Mouse (Mus musculus): Measurements from ENCODE around the gene 2310011J03Rik.

2310011J03Rik gene

DNA sequence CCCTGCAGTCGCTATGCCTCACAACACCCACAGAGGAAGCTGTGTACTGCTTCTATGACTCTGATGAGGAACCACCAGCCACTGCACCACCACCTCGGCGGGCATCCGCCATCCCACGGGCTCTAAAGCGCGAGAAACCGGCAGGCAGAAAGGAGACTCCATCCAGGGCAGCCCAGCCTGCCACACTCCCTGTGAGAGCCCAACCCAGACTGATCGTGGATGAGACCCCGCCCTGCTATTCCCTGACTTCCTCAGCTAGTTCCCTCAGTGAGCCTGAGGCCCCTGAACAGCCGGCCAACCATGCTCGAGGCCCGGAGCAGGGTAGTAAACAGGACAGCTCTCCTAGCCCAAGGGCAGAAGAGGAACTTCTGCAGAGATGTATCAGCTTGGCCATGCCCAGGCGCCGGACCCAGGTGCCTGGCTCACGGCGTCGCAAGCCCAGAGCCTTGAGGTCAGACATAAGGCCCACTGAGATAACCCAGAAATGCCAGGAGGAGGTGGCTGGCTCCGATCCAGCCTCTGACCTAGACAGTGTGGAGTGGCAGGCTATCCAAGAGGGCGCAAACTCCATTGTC lies 6.6 kb downstream of the 2310011J03Rik start:
- POLR2A ChIA-PET: interaction anchor here (0.6 to 10.1 kb wide), 22 partner anchors 9 to 146 kb away, joined by 3 to 143 read pairs (median 4); partner anchors contain the start of genes Rps15 (in 3 of the 4), Apc2 (in 2 of the 4), Pcsk4 (in 2 of the 4) and Reep6 (in 2 of the 4)
- CTCF ChIA-PET: interaction anchor here (0.5 to 2.9 kb wide), 12 partner anchors 10 to 173 kb away, joined by 3 to 10 read pairs (median 4); partner anchors contain the start of genes Apc2 (in 2 of the 4), Pcsk4 (in 1 of the 4) and Reep6 (in 1 of the 4)

DNA sequence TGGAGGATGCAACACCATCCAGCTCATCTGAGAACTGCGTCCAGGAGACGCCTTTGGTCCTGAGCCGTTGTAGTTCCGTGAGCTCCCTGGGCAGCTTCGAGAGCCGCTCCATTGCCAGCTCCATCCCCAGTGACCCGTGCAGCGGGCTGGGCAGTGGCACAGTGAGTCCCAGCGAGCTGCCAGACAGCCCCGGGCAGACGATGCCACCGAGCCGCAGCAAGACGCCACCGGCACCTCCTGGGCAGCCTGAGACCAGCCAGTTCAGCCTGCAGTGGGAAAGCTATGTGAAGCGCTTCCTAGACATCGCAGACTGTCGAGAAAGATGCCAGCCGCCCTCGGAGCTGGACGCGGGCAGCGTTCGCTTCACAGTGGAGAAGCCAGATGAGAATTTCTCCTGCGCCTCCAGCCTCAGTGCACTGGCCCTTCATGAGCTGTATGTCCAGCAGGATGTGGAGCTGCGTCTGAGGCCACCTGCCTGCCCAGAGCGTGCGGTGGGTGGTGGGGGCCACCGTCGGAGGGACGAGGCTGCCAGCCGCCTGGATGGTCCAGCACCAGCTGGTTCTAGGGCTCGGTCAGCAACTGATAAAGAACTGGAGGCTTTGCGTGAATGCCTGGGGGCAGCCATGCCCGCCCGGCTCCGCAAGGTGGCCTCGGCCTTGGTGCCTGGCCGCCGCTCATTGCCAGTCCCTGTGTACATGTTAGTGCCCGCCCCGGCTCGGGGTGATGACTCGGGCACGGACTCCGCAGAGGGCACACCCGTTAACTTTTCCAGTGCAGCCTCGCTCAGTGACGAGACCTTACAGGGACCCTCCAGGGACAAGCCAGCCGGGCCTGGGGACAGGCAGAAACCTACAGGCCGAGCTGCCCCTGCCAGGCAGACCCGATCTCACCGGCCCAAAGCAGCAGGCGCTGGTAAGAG lies 7.5 kb downstream of the 2310011J03Rik start:
- CTCF ChIA-PET: interaction anchor here in 3 of 4 experiments (0.6 to 2.9 kb wide), 15 partner anchors 16 to 193 kb away, joined by 3 to 10 read pairs (median 3); partner anchors contain the start of genes Apc2 (in 2 of the 3), Pcsk4 (in 1 of the 3) and Reep6 (in 1 of the 3)
- POLR2A ChIA-PET: interaction anchor here in 3 of 4 experiments (0.5 to 10.1 kb wide), 36 partner anchors 8 to 605 kb away, joined by 3 to 143 read pairs (median 4); partner anchors contain the start of genes Rps15 (in 3 of the 3), Apc2 (in 2 of the 3), Dazap1 (in 2 of the 3) and Pcsk4 (in 2 of the 3)

DNA sequence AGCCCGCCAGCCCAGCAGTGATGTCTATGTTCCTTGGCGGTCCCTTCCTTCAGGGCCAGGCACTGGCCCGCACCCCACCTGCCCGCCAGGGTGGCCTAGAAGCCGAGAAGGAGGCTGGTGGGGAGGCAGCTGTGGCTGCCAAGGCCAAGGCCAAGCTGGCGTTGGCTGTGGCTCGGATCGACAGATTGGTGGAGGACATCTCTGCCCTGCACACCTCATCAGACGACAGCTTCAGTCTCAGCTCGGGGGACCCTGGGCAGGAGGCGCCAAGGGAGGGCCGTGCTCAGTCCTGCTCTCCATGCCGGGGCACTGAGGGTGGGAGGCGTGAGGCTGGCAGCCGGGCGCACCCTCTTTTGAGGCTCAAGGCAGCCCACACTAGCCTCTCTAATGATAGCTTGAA lies 8.8 kb downstream of the 2310011J03Rik start:
- ChIA-PET POLR2A (interaction anchor here in 3 of 4 experiments (0.6 to 10.1 kb wide), 16 partner anchors 12 to 324 kb away, joined by 3 to 143 read pairs (median 4); partner anchors contain the start of genes Apc2 (in 2 of the 3), Pcsk4 (in 2 of the 3), Reep6 (in 2 of the 3) and Rps15 (in 2 of the 3)), CTCF (interaction anchor here in 3 of 4 experiments (0.5 to 2.9 kb wide), 9 partner anchors 15 to 570 kb away, joined by 3 to 10 read pairs (median 4); partner anchors contain the start of gene Apc2 (in 1 of the 3))

DNA sequence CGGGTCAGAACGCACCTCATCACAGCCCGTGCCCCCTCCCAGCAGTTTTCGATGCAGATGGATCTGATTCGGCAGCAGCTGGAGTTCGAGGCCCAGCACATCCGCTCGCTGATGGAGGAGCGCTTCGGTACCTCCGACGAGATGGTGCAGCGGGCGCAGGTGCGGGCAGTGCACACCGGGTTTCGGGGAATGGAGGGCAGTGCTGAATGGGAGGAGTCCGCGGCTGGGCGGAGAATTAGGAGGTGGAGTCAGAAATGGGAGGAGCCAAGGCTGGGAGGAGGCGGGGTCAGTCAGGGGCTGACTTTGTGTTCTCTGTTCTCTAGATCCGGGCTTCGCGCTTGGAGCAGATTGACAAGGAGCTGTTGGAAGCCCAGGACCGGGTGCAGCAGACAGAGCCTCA lies 15.5 kb downstream of the 2310011J03Rik start:
- ChIA-PET CTCF (interaction anchor here in 3 of 4 experiments (0.6 to 1.6 kb wide), 16 partner anchors 10 to 577 kb away, joined by 3 to 14 read pairs (median 4); partner anchors contain the start of genes Adamtsl5 (in 1 of the 3), Apc2 (in 1 of the 3), Pcsk4 (in 1 of the 3) and Reep6 (in 1 of the 3)), POLR2A (interaction anchor here (0.6 to 3.0 kb wide), 40 partner anchors 8 to 1179 kb away, joined by 3 to 76 read pairs (median 4); partner anchors contain the start of genes Rps15 (in 4 of the 4), Apc2 (in 3 of the 4), Pcsk4 (in 2 of the 4) and Reep6 (in 2 of the 4))

DNA sequence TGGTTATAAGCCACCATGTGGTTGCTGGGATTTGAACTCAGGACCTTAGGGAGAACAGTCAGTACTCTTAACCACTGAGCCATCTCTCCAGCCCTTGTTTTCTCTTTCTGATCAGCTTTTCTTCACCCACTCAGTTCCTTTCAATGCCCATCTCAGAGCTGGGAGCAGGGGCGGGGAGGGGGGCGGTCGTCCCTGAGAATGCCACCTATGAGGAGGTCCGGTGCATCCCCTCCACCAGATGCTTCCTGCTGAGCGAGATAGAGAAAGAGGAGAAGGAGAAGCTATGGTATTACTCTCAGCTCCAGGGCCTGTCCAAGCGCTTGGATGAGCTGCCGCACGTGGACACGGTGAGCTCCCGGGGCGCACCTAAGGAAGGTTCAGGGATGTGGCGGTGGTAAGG lies 15.9 kb downstream of the 2310011J03Rik start:
- ChIA-PET POLR2A (interaction anchor here (0.5 to 3.0 kb wide), 43 partner anchors 8 to 1180 kb away, joined by 3 to 76 read pairs (median 4); partner anchors contain the start of genes Rps15 (in 4 of the 4), Apc2 (in 3 of the 4), Pcsk4 (in 2 of the 4) and Reep6 (in 2 of the 4)), CTCF (interaction anchor here (0.6 to 1.6 kb wide), 17 partner anchors 9 to 1550 kb away, joined by 3 to 8 read pairs (median 5); partner anchors contain the start of genes Adamtsl5 (in 1 of the 4), Apc2 (in 1 of the 4), Pcsk4 (in 1 of the 4) and Reep6 (in 1 of the 4))

DNA sequence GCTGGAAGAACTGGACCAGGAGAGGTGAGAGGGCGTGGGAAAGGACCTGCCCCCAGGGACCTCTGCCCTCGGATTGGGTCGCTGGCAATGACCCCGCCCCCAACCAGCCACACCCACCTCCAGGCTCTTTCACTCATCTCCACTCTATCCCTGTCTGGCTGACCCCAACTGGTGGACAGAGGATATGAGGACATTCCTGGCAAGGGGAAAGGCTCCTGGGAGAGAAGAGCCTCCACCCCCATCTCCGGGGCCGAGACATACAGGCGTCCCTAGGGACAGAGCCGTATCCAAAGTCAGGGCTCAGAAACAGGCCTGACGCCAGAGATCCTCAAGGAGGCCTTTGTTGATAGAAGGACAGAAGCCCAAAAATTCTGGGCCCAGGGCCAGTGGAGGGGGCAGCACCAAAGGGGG lies 17.9 kb downstream of the 2310011J03Rik start:
- POLR2A ChIA-PET: interaction anchor here in 3 of 4 experiments (0.5 to 11.0 kb wide), 11 partner anchors 8 to 371 kb away, joined by 3 to 143 read pairs (median 4); partner anchors contain the start of genes Rps15 (in 2 of the 3), Apc2 (in 1 of the 3), Dazap1 (in 1 of the 3) and Pcsk4 (in 1 of the 3)
- CTCF ChIA-PET: interaction anchor here in 2 of 4 experiments (1.1 to 1.3 kb wide), 2 partner anchors 71 to 72 kb away, joined by 3 read pairs; no protein-coding TSS in a partner anchor

DNA sequence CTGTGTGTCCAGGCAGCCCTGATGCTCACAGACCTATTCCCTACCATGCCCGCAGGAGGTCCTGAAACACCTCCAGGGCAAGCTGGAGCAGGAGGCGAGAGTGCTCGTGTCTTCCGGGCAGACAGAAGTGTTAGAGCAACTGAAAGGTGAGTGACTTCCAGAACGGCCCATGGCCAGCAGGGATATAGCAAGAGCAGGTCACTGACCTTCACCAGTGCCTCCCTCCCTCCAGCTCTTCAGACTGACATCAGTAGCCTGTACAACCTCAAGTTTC lies 18.3 kb downstream of the 2310011J03Rik start:
- CTCF ChIA-PET: interaction anchor here in 2 of 4 experiments (0.8 to 1.1 kb wide), 2 partner anchors 72 kb away, joined by 3 read pairs; no protein-coding TSS in a partner anchor

DNA sequence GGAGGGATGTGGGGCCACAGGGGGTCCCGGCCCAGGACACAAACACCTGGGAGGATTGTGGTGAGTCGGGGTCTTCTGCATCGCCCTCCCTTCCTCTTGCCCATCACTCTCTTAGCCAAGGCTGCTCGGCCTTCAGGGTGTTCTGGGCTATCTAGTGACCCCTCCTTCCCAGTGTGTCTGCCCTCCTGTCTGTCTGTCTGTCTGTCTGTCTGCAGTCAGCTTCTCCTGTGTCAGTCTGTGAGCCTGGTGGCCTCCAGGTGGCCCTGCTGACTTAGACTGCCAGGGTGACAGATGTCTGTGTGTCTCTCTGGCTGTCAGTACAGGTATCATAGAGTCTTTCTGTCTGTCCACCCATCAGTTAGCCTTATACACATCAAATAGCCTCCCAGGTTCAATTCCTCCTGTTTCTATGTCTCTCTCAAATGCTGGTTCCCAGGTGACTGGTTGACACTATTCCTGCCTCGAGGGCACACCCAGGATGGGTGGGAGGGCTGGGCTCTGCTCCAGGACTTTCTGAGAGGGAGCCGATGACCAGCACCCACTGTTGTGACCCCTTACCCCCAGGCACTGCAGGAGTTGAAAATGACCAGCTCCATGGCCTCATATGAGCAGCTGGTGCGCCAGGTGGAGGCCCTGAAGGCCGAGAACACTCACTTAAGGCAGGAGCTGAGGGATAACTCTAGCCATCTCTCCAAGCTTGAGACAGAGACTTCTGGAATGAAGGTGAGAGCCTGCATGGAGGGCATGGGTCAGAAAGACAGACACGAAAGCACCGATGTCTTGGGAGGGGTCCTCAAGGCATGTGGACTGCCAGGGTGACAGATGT lies 18.9 kb downstream of the 2310011J03Rik start:
- POLR2A ChIA-PET: interaction anchor here in 3 of 4 experiments (0.6 to 11.0 kb wide), 11 partner anchors 9 to 372 kb away, joined by 3 to 143 read pairs (median 4); partner anchors contain the start of genes Rps15 (in 2 of the 3), Dazap1 (in 1 of the 3), Pcsk4 (in 1 of the 3) and Reep6 (in 1 of the 3)
- CTCF ChIA-PET: interaction anchor here in 2 of 4 experiments (0.8 to 1.1 kb wide), 2 partner anchors 72 kb away, joined by 3 read pairs; no protein-coding TSS in a partner anchor

More for the DNA sequence above, 18.3 kb downstream of the 2310011J03Rik start:
- POLR2A ChIA-PET: interaction anchor here in 3 of 4 experiments (0.5 to 11.0 kb wide), 10 partner anchors 9 to 371 kb away, joined by 3 to 143 read pairs (median 4); partner anchors contain the start of genes Rps15 (in 2 of the 3), Dazap1 (in 1 of the 3), Pcsk4 (in 1 of the 3) and Reep6 (in 1 of the 3)

DNA sequence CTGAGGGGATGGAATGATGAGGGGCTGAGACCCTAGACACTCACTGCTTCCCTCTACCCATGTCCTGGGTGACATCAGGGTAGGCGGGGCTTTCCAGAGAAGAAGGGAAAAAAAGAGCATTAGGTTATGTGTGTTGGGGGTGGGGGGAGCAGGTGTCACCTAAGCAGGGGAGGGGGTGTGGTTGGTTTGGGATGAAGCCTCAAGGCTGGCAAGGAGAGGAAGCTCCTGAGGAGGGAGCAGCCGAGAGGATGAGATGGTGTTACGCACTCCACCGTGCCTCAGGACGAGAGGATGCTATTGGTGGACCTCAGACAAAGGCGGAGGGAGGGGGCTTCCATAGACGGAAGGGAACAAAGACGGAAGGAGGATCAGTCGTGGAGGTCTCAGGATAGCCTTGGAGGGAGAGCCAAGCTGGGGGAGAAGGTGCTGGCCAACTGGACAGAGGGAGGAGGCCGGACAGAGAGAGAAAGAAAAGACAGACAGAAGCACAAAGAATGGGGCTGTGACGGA lies 19.6 kb downstream of the 2310011J03Rik start:
- CTCF ChIA-PET: no interaction called here
- POLR2A ChIA-PET: interaction anchor here in 2 of 4 experiments (0.6 to 11.0 kb wide), 7 partner anchors 8 to 133 kb away, joined by 3 to 143 read pairs (median 5); partner anchors contain the start of genes Rps15 (in 2 of the 2) and Dazap1 (in 1 of the 2)

DNA sequence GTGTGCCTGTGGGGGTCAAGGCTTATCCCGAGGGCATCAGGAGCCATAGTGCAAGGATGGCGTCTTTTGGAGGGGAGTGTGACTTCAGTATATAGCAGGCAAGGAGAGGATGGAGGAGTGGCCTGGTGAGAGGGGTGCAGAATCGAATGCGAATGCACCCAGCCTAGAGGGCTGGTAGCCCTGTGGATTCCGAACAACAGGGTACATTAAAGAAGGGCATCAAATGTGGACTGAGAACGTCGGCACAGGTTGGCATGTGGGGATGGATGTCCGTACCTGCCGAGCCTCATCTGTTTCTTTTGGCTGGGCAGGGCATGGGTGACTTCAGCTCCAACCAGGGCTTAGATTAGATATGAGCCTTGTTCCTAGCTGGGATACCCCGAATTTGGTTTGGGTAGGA lies 20.5 kb downstream of the 2310011J03Rik start:
- CTCF ChIA-PET: no interaction called here

DNA sequence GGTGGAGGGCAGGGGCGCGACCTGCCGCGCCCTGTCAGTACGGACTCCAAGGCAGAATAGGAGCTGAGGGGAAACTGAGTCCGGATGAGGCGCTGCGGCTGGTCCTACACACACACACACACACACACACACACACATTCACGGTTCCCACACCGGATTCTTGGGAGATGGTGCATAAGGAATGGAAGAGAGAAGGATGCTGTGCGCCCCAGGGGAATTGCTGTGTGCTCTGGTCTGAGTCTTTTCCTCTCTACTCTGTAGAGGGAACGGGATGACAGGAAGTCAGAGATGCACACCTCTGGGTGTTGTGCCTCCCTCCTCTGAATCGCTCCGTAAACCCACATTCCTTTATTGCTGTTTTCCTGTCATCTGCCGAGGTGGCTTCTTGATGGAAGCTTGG lies 21.0 kb downstream of the 2310011J03Rik start:
- ChIA-PET CTCF (interaction anchor here in 2 of 4 experiments (0.6 to 1.2 kb wide), 2 partner anchors 49 to 210 kb away, joined by 4 to 10 read pairs; no protein-coding TSS in a partner anchor), POLR2A (interaction anchor here in 3 of 4 experiments (0.6 to 11.0 kb wide), 11 partner anchors 14 to 443 kb away, joined by 3 to 143 read pairs (median 4); partner anchors contain the start of genes Gamt (in 2 of the 3), Dazap1 (in 1 of the 3), Grin3b (in 1 of the 3) and Pcsk4 (in 1 of the 3))

More for the DNA sequence above, 20.5 kb downstream of the 2310011J03Rik start:
- POLR2A ChIA-PET: interaction anchor here in 3 of 4 experiments (0.6 to 11.0 kb wide), 6 partner anchors 7 to 444 kb away, joined by 4 to 143 read pairs (median 8); partner anchors contain the start of genes Rps15 (in 2 of the 3) and Grin3b (in 1 of the 3)

DNA sequence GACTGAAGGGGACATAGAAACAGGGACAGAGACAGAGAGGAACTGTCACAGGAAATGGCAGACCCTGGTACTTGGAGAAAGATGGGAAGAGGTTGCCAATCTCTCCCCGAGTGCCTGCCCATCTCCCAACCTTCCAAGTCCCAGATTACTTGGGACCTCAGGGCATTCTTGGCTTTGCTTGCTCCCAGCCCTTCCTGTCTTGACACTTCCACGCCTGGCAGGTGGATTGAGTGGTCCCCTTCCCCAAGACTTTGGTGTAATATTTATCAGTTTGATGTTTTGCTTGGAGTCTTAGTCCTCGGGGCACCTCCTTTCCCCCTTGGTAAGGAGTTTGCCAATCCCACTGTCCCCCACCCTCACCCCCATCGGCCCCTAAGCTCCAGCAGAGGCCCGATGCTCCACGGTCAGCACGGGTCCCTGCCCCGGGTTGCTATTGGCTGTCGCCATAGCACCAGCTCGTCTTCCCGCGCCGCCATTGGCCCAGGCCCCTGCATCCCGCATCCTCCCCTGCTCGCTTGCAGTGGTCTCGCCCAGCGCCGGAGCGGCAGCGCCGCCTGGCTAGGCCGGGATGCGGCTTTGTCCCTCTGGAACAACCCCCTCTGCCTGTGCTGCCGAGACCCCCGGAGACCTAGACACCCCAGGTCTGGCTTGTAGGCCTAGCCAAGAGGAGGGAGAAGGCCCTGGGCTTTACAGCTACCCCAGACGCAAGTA lies 21.6 kb downstream of the 2310011J03Rik start:
- CTCF ChIA-PET: interaction anchor here in 2 of 4 experiments (0.6 to 1.2 kb wide), 5 partner anchors 42 to 210 kb away, joined by 3 to 10 read pairs (median 4); no protein-coding TSS in a partner anchor

DNA sequence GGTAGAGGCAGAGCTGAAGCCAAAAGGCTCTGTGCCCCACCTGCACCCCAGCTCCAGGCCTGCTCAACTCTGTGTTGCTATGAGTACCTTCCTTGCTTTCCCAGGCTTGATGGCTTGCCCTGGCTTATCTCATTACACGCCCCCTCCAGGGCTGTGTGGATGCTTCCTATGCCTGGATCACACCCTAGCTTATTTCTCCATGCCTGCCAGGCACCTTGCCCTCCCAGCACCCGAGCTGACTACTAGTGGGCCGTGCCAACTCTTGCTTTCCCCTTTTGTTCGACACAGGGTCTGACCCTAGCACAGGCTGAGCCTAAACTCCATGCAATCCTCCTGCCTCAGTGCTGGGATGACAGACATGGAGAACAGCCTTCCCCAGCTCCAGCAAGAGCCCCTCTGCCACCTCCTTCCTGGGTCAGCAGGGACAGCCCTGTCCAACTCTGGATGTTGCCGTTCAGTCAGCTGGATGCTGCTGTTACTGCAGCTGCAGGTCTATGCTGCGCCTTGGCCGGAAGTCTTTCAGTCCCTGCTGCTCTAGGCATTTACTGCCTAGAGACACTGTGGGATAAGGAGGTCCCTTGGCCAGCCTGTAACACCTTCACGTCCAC lies 22.7 kb downstream of the 2310011J03Rik start:
- ChIA-PET POLR2A (interaction anchor here (0.6 to 11.0 kb wide), 28 partner anchors 9 to 263 kb away, joined by 3 to 169 read pairs (median 4); partner anchors contain the start of genes Dazap1 (in 2 of the 4), Gamt (in 2 of the 4), Pcsk4 (in 2 of the 4) and Reep6 (in 2 of the 4)), CTCF (interaction anchor here in 3 of 4 experiments (0.6 to 2.4 kb wide), 12 partner anchors 15 to 531 kb away, joined by 3 to 10 read pairs (median 4); no protein-coding TSS in a partner anchor)

More for the DNA sequence above, 21.6 kb downstream of the 2310011J03Rik start:
- POLR2A ChIA-PET: interaction anchor here in 3 of 4 experiments (0.6 to 11.0 kb wide), 14 partner anchors 15 to 443 kb away, joined by 3 to 143 read pairs (median 4); partner anchors contain the start of genes Gamt (in 2 of the 3), Pcsk4 (in 2 of the 3), Reep6 (in 2 of the 3) and Dazap1 (in 1 of the 3)

DNA sequence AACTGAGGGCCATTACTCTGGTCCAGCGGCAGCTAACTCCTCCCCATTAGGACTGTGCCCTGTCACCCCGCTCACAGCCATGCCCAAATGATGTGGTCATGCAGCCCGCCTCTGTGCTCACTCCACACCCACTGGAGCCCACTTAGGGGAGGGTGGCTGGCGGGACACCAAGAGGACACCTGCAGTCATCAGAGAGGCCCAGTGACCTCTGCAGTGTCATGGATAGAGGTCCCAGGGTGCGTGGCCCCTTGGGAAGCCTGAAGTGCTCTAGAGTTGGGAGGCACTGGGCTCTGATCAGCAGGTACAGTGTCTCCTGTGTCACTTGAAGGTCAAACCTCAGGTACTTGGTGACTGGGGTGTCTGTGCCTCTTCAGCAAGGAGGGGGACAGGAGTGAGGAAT lies 23.5 kb downstream of the 2310011J03Rik start:
- CTCF ChIA-PET: interaction anchor here (0.7 to 2.4 kb wide), 13 partner anchors 10 to 121 kb away, joined by 3 to 10 read pairs (median 4); partner anchors contain the start of gene Adamtsl5 (in 1 of the 4)
- POLR2A ChIA-PET: interaction anchor here (0.6 to 11.0 kb wide), 37 partner anchors 7 to 270 kb away, joined by 3 to 169 read pairs (median 5); partner anchors contain the start of genes Dazap1 (in 2 of the 4), Gamt (in 2 of the 4), Ndufs7 (in 1 of the 4) and Pcsk4 (in 1 of the 4)

All from embryonic stem cell, embryonic (primary cell).